Mouse (Mus musculus) bone marrow, adult 2 months (tissue): Measurements from ENCODE around the gene Mrpl4.

Source experiments
- CTCF ChIP-seq: fragments of 200-500 bp; IDR thresholded peaks from 2 replicates; pipeline ENCODE4 v1.5.1; 2011; ENCODE audit warnings: low read length, control low read depth; ENCODE audit not compliant: control insufficient read depth, insufficient read depth
- POLR2A ChIP-seq: fragments of 200-500 bp; IDR thresholded peaks from 2 replicates; pipeline ENCODE4 v1.6.1; 2011; ENCODE audit warnings: low read depth, mild to moderate bottlenecking, control low read depth, low read length, borderline replicate concordance; ENCODE audit not compliant: control insufficient read depth

DNA sequence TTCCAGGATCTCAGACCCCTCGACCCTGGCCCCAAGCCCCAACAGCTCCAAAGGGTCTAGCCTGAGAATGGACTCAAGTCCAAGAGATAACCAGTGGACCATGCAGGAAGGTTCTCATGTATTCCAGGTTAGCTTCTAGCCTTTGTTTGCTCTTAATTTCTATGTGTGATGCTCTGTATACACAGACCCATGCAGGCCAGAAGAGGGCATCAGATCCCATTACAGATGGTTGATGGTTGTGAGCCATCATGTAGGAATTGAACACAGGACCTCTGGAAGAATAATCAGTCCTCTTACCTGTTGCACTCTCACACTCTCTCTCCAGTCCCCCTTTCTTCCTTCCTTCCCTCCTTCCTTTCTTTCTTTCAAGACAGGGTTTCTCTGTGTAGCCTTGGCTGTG, 9.8 kb downstream of the Mrpl4 start:
- TF ChIP-seq CTCF (no peak), POLR2A (no peak)
